Mouse (Mus musculus): Measurements from ENCODE around the gene Fam243. TPM values are rescaled to one million over a fixed set of nuclear protein-coding genes. Genes with fewer than 3 reads are reported as not detected.

Gene Fam243
- polyA plus RNA-seq, 1 experiment: not detected

- no peaks in the 10 kb centered on the region for H3K4me1 ChIP-seq (ENCODE audit: control insufficient read depth, insufficient read depth, low read length)
- 91% methylated on average over 5 of the region's 5 CpGs for WGBS
- no peak overlapping the region for H3K4me3 ChIP-seq (ENCODE audit: insufficient read depth, low read depth, low read length)
- H3K27ac ChIP-seq (ENCODE audit: insufficient read depth, low read depth, low read length): no peak overlapping the region
- no peak for TF ChIP-seq CTCF (IDR thresholded peaks at IDR 0.05; ENCODE audit: insufficient read depth, low read depth, low read length)
- TF ChIP-seq POLR2A (IDR thresholded peaks at IDR 0.05; ENCODE audit: insufficient read depth, low read depth, low read length): no peak
These were observed 9.7 kb upstream of the Fam243 start for GRCm38 (mm10) chr16:92330966-92331365.

- no peaks in the 10 kb centered on the region for H3K4me1 ChIP-seq (ENCODE audit: control insufficient read depth, insufficient read depth, low read length)
- TF ChIP-seq CTCF (IDR thresholded peaks at IDR 0.05; ENCODE audit: insufficient read depth, low read depth, low read length) (no peak), POLR2A (IDR thresholded peaks at IDR 0.05; ENCODE audit: insufficient read depth, low read depth, low read length) (no peak)
- no peak overlapping the region for H3K27ac ChIP-seq (ENCODE audit: insufficient read depth, low read depth, low read length)
- 94% methylated on average over 10 of the region's 10 CpGs for WGBS
- no peak overlapping the region for H3K4me3 ChIP-seq (ENCODE audit: insufficient read depth, low read depth, low read length)
These were observed 6.7 kb upstream of the Fam243 start for GRCm38 (mm10) chr16:92327911-92328310.

GRCm38 (mm10) chr16:92325062-92325406 is 3.8 kb upstream of the Fam243 start:
- TF ChIP-seq CTCF (IDR thresholded peaks at IDR 0.05; ENCODE audit: insufficient read depth, low read depth, low read length) (no peak), POLR2A (IDR thresholded peaks at IDR 0.05; ENCODE audit: insufficient read depth, low read depth, low read length) (no peak)
- WGBS: 86% methylated on average over 1 of the region's 1 CpGs
- H3K27ac ChIP-seq (ENCODE audit: insufficient read depth, low read depth, low read length): no peak overlapping the region
- H3K4me3 ChIP-seq (ENCODE audit: insufficient read depth, low read depth, low read length): no peak overlapping the region
- no peaks in the 10 kb centered on the region for H3K4me1 ChIP-seq (ENCODE audit: control insufficient read depth, insufficient read depth, low read length)

- TF ChIP-seq POLR2A (IDR thresholded peaks at IDR 0.05; ENCODE audit: insufficient read depth, low read depth, low read length) (no peak), CTCF (IDR thresholded peaks at IDR 0.05; ENCODE audit: insufficient read depth, low read depth, low read length) (no peak)
- no peak overlapping the region for H3K4me3 ChIP-seq (ENCODE audit: insufficient read depth, low read depth, low read length)
- H3K27ac ChIP-seq (ENCODE audit: insufficient read depth, low read depth, low read length): no peak overlapping the region
- 58% methylated on average over 7 of the region's 7 CpGs for WGBS
- H3K4me1 ChIP-seq (ENCODE audit: control insufficient read depth, insufficient read depth, low read length): no peaks in the 10 kb centered on the region
These were observed 3.2 kb upstream of the Fam243 start for GRCm38 (mm10) chr16:92324309-92325061.

GRCm38 (mm10) chr16:92320361-92320760 is 880 bp downstream of the Fam243 start:
- Histone ChIP-seq H3K27ac (ENCODE audit: insufficient read depth, low read depth, low read length) (no peak overlapping the region), H3K4me1 (ENCODE audit: control insufficient read depth, insufficient read depth, low read length) (no peaks in the 10 kb centered on the region), H3K4me3 (ENCODE audit: insufficient read depth, low read depth, low read length) (no peak overlapping the region)
- TF ChIP-seq POLR2A (IDR thresholded peaks at IDR 0.05; ENCODE audit: insufficient read depth, low read depth, low read length): no peak
- no peak for TF ChIP-seq CTCF (IDR thresholded peaks at IDR 0.05; ENCODE audit: insufficient read depth, low read depth, low read length)
- WGBS: 93% methylated on average over 3 of the region's 3 CpGs

GRCm38 (mm10) chr16:92319353-92320109 is 1.7 kb downstream of the Fam243 start:
- no peak overlapping the region for H3K27ac ChIP-seq (ENCODE audit: insufficient read depth, low read depth, low read length)
- WGBS: 66% methylated on average over 20 of the region's 20 CpGs
- TF ChIP-seq CTCF (IDR thresholded peaks at IDR 0.05; ENCODE audit: insufficient read depth, low read depth, low read length) (no peak), POLR2A (IDR thresholded peaks at IDR 0.05; ENCODE audit: insufficient read depth, low read depth, low read length) (no peak)
- no peak overlapping the region for H3K4me3 ChIP-seq (ENCODE audit: insufficient read depth, low read depth, low read length)
- no peaks in the 10 kb centered on the region for H3K4me1 ChIP-seq (ENCODE audit: control insufficient read depth, insufficient read depth, low read length)

GRCm38 (mm10) chr16:92316049-92316738 is 5.0 kb downstream of the Fam243 start:
- no peak for TF ChIP-seq CTCF (IDR thresholded peaks at IDR 0.05; ENCODE audit: insufficient read depth, low read depth, low read length)
- no peak for TF ChIP-seq POLR2A (IDR thresholded peaks at IDR 0.05; ENCODE audit: insufficient read depth, low read depth, low read length)
- Histone ChIP-seq H3K4me1 (ENCODE audit: control insufficient read depth, insufficient read depth, low read length) (no peaks in the 10 kb centered on the region), H3K27ac (ENCODE audit: insufficient read depth, low read depth, low read length) (no peak overlapping the region), H3K4me3 (ENCODE audit: insufficient read depth, low read depth, low read length) (no peak overlapping the region)
- WGBS: 88% methylated on average over 7 of the region's 7 CpGs

GRCm38 (mm10) chr16:92313953-92314741 is 7.1 kb downstream of the Fam243 start:
- TF ChIP-seq POLR2A (IDR thresholded peaks at IDR 0.05; ENCODE audit: insufficient read depth, low read depth, low read length) (no peak), CTCF (IDR thresholded peaks at IDR 0.05; ENCODE audit: insufficient read depth, low read depth, low read length) (peak; percentile 51; the same call in 1 of the 2 replicates)
- no peak overlapping the region for H3K4me3 ChIP-seq (ENCODE audit: insufficient read depth, low read depth, low read length)
- 44% methylated on average over 13 of the region's 13 CpGs for WGBS

More at GRCm38 (mm10) chr16:92313953-92314741, 7.1 kb downstream of the Fam243 start:
- H3K4me1 ChIP-seq (ENCODE audit: control insufficient read depth, insufficient read depth, low read length): no peaks in the 10 kb centered on the region
- H3K27ac ChIP-seq (ENCODE audit: insufficient read depth, low read depth, low read length): no peak overlapping the region
